Mouse (Mus musculus) adrenal gland, postnatal 14 days (tissue): ENCODE data around the gene Plp2. TPM values are rescaled to one million over a fixed set of nuclear protein-coding genes. Genes with fewer than 3 reads are reported as not detected.
"Not testable (repeated sequence)": the region's sequence is repeated elsewhere in the genome, so short reads cannot be mapped to it uniquely, and the experiment has no call there.

ENCODE experiments used
- DNase-seq: peaks from one replicate; pipeline ENCODE4 v3.0.0; 2021; ENCODE audit warnings: mixed read lengths
- long read RNA-seq, 2 experiments: library from polyadenylated mRNA; stranded (forward); transcript quantifications; one replicate each; pipeline ENCODE4 v2.0.0; 2021
- total RNA-seq: library from RNA; stranded (reverse); gene quantifications from 2 replicates; pipeline ENCODE4 v1.2.3, GENCODE M21; 2021

Plp2 gene
- total RNA-seq = 75.2 and 76.6 TPM in 2 replicates
- long read RNA-seq, experiment 1, transcript Plp2-201 (5 exons, 1,157 nt) = major isoform, 34 of 34 reads
- long read RNA-seq, experiment 1, partial matches to known transcripts = 0 of 34 reads
- long read RNA-seq, experiment 1, other reads (novel, unspliced or antisense) = 0 of 34 reads
- long read RNA-seq, experiment 2, transcript Plp2-201 (5 exons, 1,157 nt) = major isoform, 22 of 23 reads
- long read RNA-seq, experiment 2, partial matches to known transcripts = 0 of 23 reads
- long read RNA-seq, experiment 2, other reads (novel, unspliced or antisense) = 1 of 23 reads

DNA sequence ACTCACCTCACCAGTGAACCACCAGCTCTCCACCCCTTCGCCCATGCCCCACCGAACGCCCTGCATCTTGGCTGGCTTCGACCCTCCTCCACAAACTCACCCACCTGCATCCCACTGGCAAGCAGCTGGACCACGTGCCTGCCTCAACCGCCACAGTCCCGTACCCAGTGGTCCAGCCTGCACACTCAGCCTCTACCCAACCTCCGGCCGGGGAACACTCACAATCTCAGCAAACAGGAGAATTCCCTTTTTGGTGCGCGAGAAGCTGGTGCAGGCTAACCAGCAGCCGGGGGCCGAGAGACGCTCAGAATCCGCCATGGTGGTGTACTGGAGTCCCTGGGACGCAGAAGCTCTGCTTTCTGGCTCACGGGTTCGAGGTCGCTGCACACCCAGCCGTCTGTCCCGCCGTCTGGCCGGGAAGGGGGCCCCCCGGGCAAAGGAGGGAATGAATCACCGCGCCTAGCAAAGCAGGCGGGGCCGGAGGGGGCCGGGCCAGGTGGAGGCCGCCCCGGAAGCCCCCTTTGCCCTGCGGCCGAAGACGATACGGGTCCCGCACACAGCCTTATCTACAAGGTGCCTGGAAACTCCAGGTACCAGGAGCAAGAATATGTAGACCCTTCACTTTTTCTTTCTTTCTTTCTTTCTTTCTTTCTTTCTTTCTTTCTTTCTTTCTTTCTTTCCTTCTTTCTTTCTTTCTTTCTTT lies at the start of gene Plp2:
TSS of gene Plp2 (minus strand) at position 470 of the 703 bp plus-strand sequence.
- DNase-seq = peak; percentile 77

- DNase-seq = not testable (repeated sequence)
Measured at GRCm38 (mm10) chrX:7716058-7716457, 44.9 kb upstream of the Plp2 start.

GRCm38 (mm10) chrX:7714135-7714899 lies 43.1 kb upstream of the Plp2 start, which contains the start of gene Wdr45:
Wdr45 (plus strand) TSS chrX:7714333.
- DNase-seq = peak; percentile 93

DNA sequence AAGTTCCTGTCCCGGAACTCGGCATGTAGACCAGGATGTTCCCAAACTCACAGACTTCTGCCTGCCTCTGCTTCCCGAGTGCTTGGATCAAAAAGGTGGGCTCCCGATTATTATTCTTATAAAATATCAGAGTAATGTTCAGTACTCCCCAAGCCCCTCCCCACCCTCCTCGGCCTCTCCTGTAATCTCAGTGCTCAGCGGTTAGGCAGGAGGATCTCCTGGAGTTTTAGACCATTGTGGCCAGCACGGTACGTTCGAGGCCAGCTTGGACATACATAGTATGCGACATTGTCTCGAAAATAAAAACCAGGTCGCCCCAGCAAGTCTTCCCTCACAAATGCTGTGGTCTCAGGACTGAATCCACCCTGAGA lies 42.6 kb upstream of the Plp2 start:
- not testable (repeated sequence) for DNase-seq

GRCm38 (mm10) chrX:7696954-7697381 lies 25.8 kb upstream of the Plp2 start, which contains the start of gene Gpkow:
Gpkow (plus strand) TSS chrX:7697131.
- DNase-seq = peak; percentile 87

DNA sequence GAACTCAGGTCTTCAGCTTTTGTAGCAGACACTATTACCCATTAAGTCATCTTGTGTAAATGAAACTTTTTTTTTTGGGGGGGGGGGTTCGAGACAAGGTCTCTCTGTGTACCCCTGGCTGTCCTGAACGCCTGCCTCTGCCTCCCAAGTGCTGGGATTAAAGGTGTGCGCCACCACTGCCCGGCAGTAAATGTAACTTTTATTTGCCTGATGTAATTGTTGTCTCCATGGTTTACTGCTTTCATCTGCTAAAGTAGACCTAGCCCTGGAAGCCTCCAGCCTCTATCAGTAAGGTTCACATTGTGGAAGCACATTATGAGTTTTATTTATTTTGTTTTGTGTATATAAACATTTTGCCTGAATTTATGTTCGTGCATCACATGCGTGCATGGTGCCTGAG lies 25.3 kb upstream of the Plp2 start:
- no peak for DNase-seq

- DNase-seq = no peak
Measured at GRCm38 (mm10) chrX:7692862-7693261, 21.7 kb upstream of the Plp2 start.

DNA sequence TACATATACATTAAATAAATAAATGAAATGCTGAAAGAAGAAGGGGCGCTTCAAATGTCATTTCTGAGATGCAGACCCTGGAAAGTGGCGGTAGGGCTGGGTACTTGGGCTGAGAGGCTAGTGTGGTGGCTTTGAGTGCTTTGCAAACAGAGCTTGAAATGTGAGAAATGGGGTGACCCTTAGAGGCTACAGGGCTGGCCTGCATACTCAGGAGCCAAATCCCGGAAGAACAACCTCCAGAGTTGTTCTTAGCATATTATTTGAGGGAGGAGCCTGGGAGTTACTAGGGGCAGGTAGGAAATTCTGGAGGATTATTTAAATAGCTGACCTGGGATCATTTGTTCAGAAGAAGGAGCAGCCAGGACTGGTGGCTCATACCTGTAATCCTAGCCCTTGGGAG lies 19.3 kb upstream of the Plp2 start:
- no peak for DNase-seq

DNA sequence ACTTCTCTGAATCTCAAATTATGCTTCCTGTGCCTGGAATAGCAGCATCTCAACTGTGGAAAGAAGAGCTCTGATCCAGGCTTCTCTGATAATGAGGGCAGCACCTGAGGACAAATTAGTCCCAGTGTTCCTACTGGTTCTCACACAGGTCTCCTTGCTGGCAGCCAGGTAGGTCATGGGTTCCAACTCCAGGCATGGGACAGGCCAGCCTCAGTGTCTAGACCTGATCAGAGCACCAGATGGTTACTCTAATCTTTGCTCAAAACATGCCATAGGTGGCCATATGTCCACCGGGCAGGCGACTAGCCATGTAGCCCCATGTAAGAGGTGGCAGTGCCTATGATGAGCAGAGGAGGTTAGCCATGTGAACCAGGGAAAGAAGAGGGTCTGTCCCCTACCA lies 17.1 kb upstream of the Plp2 start:
- no peak for DNase-seq

- no peak for DNase-seq
Measured at GRCm38 (mm10) chrX:7680864-7681263, 9.7 kb upstream of the Plp2 start, which contains the start of gene Magix. Magix (minus strand) TSS chrX:7681251.

GRCm38 (mm10) chrX:7680057-7680412 lies 8.8 kb upstream of the Plp2 start:
- DNase-seq = no peak

DNA sequence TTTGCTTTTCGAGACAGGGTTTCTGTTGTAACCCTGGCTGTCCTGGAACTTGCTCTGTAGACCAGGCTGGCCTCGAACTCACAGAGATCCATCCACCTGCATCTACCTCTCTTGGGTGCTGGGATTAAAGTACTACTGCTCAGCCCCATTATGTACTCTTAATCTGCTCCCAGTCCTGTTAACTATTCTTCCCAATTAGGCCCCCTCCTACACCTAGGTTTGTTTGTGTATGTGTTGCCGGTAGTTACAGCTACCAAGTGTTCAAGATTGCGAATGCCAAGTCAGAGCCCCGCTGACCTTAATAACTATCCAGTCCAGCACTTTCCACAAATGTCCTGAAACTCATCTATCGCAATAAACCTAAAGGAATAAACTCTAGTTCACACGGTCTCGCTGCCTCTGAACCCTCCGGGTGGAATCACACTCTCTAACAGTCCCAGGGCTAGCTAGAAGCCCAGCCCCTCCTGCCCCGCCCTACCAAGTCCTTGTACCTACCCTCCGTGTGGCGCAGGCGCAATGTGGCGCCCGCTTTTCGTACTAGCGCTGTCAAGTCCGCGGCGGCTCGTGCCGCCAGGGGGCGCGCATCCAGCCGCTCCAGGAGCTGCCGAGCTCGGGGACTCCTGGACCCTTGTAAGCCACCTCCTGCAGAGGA lies 8.3 kb upstream of the Plp2 start:
- DNase-seq = peak; percentile 94

DNA sequence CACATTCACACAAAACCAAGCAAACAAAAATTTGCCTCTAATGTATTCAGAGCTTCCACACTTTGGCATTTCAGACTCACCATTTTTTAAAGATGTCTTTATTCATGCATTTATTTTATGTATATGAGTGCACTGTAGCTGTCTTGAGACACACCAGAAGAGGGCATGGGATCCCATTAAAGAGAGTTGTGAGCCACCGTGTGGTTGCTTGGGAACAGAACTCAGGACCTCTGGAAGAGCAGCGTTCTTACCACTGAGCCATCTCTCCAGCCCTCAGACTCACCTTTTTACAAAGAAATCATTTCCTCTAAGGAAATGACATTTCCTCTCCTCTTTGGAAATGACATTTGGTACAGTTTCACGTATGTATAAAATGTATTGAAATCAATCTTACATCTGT lies 7.8 kb upstream of the Plp2 start:
- DNase-seq = no peak

- DNase-seq = no peak
Measured at GRCm38 (mm10) chrX:7675001-7675380, 3.8 kb upstream of the Plp2 start.

DNA sequence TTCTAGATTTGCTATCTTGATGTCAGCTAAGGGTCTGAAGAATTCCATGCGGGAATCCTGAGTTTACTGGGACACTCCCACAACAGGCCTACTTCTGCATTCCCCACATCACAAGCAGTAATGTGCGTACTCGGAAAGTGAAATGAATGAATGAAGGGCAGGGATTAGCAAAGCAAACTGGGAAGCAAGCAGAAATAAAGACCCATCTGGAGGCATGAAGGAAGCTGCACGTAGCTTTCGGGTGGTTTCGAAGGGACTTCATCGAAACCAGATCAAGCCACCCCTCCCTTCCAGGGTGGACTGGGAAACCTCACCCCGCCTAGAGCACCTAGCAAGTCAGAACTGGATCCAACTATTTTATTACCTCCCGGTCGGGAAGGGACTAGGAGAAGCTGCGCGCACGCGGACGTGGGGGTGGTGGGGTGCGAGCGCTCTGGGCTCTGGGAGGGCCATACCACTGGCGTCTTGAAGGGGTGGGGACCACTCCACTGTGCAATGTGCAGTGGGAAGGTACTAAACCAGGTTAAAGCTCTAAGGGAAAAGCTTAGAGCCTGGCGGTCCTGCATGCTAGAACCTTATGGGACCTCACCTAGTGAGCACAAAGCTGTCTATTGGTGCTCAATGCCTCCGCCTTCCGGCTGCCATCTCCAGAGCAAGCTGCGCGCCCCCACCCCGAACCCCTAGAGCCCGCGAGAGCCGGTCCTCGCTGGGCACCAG lies 3.3 kb upstream of the Plp2 start:
- peak; percentile 42 for DNase-seq

DNA sequence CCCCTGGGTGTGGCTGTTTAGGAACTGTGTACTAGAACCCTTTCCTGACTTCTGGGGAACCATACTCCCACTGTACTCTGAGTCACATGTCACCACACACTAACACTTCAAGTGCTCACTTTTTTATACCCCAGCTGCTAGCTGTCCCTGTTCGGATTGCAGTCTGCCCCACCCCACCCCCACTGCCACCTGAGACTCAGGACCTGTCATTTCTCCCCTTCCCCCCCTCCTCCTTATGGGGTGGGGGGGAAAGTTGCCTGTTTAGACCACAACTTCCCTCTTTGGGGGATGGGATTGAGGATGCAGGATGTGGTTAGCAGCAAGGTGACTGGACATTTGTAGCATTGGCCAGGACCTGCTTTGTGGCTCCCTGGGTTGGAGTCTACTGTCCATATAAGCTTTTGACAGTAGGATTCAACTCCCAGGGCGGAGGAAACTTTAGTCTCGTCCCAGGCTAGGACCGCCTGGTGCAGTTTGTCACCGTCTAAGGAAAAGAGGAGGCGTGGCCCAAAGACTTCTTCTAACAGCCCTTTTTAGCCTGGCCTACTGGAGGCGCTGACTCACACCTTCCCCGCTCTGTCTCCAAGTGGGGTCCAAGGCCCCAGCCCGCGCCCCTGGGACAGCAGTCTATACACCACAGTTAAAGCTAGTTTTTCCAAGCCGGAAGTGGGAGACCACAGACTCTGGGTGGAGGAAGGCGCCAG lies 2.5 kb upstream of the Plp2 start:
- DNase-seq = peak; percentile 60

- no peak for DNase-seq
Measured at GRCm38 (mm10) chrX:7672739-7673138, 1.5 kb upstream of the Plp2 start.

- DNase-seq = peak; percentile 76
Measured at GRCm38 (mm10) chrX:7670390-7670881, 754 bp downstream of the Plp2 start.

- DNase-seq = no peak
Measured at GRCm38 (mm10) chrX:7665739-7666502, 5.3 kb downstream of the Plp2 start.

DNA sequence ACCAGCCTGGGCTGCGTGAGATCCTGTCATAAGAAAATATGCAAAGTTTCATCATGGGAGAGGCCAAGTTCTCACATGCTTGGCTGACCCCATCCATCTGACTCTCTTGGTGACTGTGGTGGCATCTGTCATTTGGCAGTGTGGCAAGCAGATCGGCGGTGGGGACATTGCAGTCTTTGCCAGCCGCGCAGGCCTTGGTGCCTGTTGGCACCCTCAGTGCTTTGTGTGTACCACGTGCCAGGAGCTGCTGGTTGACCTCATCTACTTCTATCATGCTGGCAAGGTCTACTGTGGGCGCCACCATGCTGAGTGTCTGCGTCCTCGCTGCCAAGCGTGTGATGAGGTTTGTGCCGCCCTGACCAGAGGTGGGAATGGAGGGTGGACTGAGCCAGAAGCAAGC lies 6.4 kb downstream of the Plp2 start:
- peak; percentile 57 for DNase-seq
